Mouse (Mus musculus): ENCODE measurements around the gene Unk.

DNA sequence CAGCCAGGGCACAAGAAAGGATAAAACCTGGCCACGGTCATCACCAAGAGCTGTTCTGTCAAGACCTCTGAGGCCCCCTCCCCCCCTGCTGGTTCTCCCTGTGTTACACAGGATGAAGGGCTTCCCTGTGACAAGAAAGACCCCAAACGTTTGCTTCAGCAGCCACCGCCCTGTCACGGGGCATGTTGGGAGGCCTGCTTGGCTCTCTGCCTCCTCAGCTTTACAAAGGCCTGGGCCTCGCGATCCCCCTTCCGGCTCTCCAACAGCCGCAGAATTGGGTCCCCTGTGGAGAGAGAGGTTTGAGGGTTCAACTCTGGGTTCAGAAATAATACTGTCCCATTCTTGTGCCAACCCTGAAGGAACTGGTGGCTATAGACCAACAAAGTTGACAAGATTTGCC is 32.4 kb downstream of the Unk start:
- no peak for TF ChIP-seq CTCF (IDR thresholded peaks at IDR 0.05; ENCODE audit: borderline replicate concordance, extremely low read depth, insufficient read depth, insufficient read length)
- TF ChIP-seq POLR2A (IDR thresholded peaks at IDR 0.05; ENCODE audit: borderline replicate concordance, extremely low read depth, insufficient read depth, insufficient read length, poor library complexity, severe bottlenecking) = no peak
